In the genomic region with DNA sequence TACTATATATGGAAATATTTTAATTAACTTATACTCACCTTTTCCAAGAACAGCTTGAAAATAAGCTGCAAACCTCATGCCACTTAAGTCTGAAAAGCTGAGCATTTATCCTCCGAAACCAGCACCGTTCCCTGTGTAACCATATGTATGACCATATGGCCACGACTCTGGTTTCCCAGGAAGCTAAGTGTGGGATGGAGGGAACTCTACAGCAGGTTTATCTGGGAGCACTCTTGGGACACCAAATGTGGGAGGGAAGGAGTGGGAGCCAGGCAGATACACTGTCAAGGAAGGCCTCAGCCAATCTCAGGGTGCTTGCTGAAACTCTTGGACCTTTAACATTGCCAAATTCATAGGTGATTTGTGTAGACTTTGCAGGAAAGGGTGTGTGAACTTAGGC, we compare ENCODE assay signal across 14 mouse cellular contexts. TPM values are rescaled to one million over a fixed set of nuclear protein-coding genes. Genes with fewer than 3 reads are reported as not detected.
DNase-seq lines count a peak whose midpoint lies in the region.
"Had no signal": no experiment of that assay in that cellular context is flagged by ENCODE, and none has a peak within 500 bp of the region (broad histone marks: within the 10 kb centered on the region; RNA-seq: fewer than 3 reads in every experiment).

No protein-coding gene starts in this region.

- intact Hi-C loops in left cerebral cortex, postnatal 36 days (cut with DNase I), result no loop called here

- peak; percentile 83 for DNase-seq in right cerebral cortex, adult 18-20 months
- no peak for DNase-seq in right cerebral cortex, postnatal 4 days
- DNase-seq in layer of hippocampus, adult 9-10 months (ENCODE audit: low spot score), result peak; percentile 27
- peak; percentile 73 to 75 for DNase-seq in left cerebral cortex, postnatal 36 days (ENCODE audit: low spot score in 2 of 2)
- DNase-seq in natural killer cell, adult 2 months (ENCODE audit: low spot score in 2 of 2), result no peak
- no peak for DNase-seq in thymus, postnatal 14 days
- no peak for DNase-seq in kidney, postnatal 14 days
- DNase-seq: adrenal gland, postnatal 36 days; cerebellum, adult 9-11 months; embryo, embryonic 11 days; gastrocnemius, postnatal 10 days; heart, adult 2 months; kidney, adult 11 months; kidney, postnatal 36 days had no signal

RNA-seq across cellular contexts. Expression of a gene that starts 2.5 kb away (rescaled TPM):
- 10 to 100 TPM; 13.0 to 17.4 TPM for total RNA-seq in left cerebral cortex, postnatal 36 days (2021)

RNA-seq across cellular contexts. Expression of a gene that starts 29.4 kb away (rescaled TPM):
- total RNA-seq in left cerebral cortex, postnatal 36 days (2021), result 100 to 1,000 TPM; 247 to 250 TPM

RNA-seq across cellular contexts. Expression of a gene that starts 29.5 kb away (rescaled TPM):
- 10 to 100 TPM; 10.8 to 13.6 TPM for total RNA-seq in left cerebral cortex, postnatal 36 days (2021)

Comparison
In these comparisons a context has a peak if more than half of its experiments do, and no peak if none do; other contexts are left out.
1. DNase-seq: peak in right cerebral cortex, adult 18-20 months (single experiment), layer of hippocampus, adult 9-10 months (single experiment) and left cerebral cortex, postnatal 36 days (2 of 2); none in right cerebral cortex, postnatal 4 days (single experiment), natural killer cell, adult 2 months (0 of 2), thymus, postnatal 14 days (single experiment) and kidney, postnatal 14 days (single experiment).